Mouse (Mus musculus): ENCODE data around the gene Gramd4.
"Not testable (repeated sequence)": the region's sequence is repeated elsewhere in the genome, so short reads cannot be mapped to it uniquely, and the experiment has no call there.

Gramd4 gene

DNA sequence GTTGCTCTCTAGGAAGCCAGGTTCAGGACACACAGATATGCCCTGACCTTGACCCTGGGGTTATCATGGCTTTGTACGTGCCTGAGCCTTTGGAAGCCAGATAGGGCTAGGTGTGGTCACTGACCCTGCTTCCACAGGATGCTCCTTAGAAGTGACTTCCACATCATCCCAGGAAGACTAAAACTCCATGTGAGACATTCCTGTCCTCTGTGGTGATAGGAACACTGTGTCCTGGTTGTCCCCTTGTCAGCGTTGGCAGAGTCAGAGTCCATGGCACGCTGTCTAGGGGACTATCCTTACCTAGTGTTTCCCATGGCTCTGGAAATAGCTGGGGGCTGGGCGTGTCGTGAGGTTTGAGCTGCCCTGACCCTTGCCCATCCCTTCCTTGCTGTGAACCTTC is 58.9 kb downstream of the Gramd4 start:
- no peak for DNase-seq (ENCODE audit: low spot score)

DNA sequence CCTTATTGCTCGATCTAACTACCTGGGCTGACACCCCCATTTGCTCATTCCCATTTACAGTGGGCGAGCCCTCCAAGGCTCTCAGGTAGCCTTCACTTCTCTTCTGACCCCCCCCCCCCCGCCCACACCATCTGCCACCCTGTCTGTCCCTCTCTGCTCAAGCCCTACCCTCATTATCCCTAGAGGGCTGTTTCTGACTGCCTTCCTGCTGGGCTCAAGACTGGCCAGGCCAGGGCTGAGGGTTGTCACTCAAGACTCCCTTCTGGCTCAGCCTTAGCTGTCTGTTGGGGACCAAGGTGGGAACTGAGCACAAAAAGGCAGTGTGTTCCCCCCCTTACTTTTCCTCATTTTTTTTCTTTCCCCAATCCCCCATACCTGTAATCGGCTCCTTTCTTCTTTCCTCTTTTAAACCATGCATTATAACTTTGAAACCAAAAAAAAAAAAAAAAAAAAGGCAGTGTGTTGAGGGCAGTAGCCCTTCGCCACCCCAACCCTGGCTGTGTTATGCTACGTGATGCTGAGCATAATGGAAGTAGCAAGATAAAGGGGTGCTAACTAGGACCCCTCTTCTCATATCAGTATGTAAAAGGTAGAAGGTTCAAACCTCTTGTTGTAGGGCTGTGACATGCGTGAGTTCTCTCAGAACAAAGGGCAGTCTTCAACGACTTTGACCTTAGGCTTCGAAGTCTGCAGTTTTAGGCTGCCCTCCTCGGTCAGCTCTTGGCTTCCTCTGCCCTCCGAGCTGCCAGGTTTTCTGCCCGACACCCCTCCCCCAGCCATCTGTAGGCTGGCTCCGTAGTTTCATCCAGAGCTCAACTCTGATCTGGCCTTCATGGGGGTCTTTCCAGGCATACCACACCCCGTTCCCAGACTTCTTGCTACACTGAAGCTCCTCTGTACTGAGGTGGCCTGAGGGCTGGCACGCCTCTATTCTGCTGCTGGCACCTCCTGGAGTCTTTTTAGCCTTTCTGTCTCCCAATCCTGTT is 59.9 kb downstream of the Gramd4 start:
- no peak for DNase-seq (ENCODE audit: low spot score)

GRCm38 (mm10) chr15:86119186-86119585 is 61.7 kb downstream of the Gramd4 start:
- no peak for DNase-seq (ENCODE audit: low spot score)

- DNase-seq (ENCODE audit: low spot score): no peak
Measured at GRCm38 (mm10) chr15:86122261-86122949, 64.9 kb downstream of the Gramd4 start.

DNA sequence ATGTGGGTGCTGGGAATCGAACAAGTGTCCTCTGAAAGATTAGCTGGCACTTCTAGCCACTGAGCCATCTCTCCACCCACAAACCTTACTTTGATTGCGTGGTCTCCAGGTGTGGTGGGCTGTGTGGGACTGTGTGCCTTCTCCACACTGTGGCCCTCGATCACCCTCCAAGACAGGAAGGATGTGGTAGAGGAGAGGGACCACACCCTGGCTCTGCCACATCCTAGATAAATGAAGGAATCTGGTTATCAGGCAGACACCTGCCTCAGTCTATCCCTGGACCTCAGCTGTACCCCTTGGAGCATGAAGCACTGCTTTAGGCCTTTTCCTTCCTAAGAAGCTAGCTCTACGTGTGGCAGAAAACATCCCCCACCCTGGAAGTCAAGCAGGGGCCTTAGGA is 65.9 kb downstream of the Gramd4 start:
- DNase-seq (ENCODE audit: low spot score): no peak

DNA sequence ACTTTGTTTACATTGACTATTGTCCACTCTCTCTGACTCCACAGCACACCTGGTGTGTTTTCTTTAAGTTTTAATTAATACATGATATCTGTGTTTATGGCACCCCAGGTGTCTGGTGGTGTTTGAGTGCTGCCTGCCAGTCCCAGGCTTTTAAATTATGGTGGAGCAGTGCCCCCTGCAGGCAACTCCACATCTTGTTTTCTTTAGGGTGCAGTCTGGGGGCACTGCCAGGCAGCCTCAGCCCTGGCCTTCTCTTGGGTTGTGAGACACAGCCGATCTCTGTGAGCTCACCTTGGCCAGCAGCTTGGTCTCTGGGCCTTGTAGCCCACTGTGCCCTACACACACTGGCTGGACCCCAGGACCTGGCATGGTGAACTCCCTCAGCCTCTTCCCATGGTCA is 66.9 kb downstream of the Gramd4 start:
- DNase-seq (ENCODE audit: low spot score): peak; percentile 47

DNA sequence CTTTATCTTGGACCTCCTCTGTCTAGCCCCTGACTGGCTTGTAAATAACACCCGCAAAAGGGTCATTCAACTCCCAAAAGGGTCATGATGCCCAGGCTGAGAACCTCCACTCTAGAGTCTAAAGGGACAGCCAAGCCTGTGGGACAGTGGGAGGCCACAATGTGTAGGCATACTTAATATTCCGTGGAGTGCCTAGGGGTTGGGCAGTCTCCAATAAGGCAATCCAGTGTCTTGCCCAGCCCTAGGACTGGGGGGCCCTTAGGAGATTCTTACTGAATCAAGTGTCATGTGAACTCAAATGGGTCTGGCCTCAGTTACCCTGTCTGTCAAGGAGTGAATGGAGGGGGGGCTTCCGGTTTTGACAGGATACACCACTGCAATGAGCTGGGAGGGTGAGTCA is 71.5 kb downstream of the Gramd4 start:
- DNase-seq (ENCODE audit: low spot score): no peak

DNA sequence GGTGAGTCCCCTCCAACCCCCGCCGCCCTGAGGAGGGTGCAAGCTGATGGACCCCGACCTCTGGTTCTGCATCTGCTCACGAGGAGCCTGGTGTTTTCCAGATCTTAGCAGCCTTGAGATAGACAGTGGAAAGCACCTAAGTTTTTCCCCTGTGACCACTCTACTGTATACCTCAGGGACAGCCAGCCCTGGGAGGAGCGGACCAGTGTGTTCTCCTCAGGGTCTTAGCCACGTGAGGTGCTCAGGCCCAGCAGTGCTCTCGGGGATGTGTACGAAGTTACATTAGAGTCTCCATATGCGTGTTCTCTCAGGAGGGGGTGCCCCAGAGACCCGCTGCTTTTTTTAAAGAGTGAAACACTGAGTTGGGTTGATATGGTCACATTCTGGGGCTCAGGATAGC is 73.2 kb downstream of the Gramd4 start:
- no peak for DNase-seq (ENCODE audit: low spot score)

DNA sequence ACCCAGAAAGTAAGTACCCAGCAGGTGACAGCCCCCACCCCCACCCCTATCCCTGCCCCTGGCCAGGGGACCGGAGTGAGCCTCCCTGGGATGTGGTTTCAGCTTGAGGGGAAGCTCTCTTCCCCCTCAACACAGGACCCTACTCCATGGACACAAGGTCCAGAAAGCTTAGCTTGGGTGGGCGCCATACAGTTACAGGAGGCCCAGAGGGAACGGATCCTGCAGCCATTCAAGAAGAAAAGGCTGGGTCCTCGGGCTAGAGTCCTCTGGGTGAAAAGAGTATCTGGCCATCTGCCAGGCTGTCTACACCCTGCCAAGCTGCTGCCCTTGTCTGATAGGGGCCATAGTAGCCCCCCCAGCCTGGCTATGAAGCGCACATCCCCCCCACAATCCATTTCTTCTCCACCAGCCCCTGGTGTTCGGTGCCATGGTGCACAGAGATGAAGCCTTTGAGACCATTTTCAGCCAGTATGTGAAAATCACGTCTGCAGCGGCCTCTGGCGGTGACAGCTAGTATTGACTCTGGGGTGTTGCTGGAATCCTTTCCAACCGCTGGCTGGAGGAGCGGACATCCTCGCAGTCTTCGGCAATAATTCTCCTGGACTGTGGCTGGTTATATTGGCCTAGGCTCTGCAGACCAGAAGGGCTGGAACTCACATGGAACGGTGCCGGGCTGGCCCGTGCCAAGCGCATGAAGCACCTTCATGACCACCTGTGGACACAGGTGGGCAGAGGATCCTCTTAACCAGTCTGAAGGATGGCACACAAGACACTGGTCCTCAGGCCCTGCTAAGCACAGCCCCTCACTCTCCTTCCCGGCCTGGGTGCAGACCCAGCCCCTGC is 77.7 kb downstream of the Gramd4 start:
- peak; percentile 86 for DNase-seq (ENCODE audit: low spot score)

DNA sequence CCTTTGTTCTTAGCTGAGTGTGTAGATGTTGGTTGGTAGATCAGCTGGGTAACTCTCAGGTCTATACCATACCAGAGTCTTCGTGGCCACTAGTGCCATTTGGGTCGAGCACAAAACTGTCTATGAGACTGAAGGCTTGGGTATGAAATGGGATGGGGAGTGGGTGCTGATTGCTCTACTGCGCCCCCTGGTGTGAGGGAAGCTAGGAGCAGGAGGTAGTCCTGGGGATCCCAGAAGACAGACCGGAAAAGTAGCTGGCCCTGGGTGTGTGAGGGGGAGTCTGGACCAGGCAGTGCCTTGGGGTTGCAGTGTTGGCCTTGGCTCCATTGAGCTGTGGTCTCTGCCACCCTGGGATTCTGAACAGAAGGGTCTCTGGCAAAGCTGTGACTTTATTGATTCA is 80.1 kb downstream of the Gramd4 start:
- DNase-seq (ENCODE audit: low spot score): no peak

DNA sequence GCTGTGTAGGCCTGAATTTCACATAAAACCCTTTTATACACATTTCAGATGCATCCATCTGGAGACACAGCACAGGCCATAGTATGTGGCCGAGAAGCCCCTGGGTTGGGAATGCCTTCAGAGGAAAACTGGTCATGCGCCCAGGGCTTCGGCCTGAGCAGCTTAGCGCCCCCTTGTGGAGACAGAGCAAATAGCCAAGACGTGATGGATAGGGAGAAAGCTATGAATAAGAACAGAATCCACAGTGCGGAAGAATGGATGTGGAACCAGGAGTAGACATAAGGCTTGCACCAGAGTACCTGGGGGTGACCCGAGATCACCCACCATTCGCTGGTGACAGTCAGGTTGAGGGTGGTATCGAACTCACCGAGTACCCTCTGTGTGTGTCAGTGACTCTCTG is 82.8 kb downstream of the Gramd4 start:
- no peak for DNase-seq (ENCODE audit: low spot score)

DNA sequence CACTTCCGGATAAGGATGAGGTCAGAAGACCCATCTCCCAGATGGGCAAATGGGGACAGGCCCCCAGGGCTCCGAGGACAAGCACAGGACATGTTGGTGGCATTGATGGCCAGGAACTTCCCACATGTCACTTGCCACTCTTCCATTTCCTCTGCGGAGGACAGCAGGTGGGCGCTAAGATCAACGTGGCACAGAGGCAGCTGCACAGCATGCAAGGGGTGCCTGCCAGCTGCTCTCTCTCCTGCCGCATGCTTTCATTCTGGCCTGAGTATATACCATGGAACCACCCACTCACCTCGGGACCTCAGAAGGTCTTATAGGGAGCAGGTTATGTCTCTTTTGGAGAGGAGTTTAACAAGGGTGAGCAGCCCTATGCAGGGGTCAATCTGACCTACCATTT is 87.1 kb downstream of the Gramd4 start:
- DNase-seq (ENCODE audit: low spot score): no peak

DNA sequence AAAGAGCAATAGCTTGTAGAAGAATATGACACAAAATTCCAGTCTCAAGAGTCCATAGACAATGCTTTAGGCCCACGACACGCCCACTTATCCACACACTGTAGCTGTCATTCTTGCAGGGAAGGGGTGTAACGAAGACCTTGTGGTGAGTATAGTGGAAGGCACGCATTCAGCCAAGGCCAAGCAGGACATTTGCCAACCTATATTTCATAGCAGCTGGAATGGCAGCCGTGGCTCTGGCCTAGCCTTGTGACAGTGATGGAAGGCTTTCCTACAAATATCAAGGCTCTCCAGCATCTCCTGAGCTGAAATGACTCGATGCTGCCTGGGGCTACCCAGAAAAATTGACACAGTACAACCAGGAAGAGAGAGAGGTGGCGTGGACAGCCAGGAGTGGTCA is 87.6 kb downstream of the Gramd4 start:
- DNase-seq (ENCODE audit: low spot score): no peak

DNA sequence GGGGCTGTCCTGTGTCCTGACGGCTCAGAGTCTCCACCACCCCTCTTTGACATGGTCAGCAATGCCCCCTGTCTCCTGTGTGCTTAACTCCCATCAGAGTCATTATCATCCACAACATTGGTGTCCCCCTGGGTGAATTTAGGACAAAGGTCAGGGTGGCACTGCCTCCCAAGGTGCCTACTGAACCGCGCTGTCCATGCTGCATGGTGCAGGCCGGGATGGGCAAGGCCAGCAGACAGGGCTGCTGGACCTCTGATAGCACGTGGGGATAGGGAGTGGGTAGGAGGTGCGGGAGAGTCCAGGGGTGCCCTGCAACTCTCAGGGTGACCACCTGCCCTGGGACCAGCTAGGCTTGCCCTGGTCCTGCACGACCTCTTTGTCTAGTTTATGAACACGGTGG is 89.4 kb downstream of the Gramd4 start:
- no peak for DNase-seq (ENCODE audit: low spot score)

- no peak for DNase-seq (ENCODE audit: low spot score)
Measured at GRCm38 (mm10) chr15:86150593-86150992, 93.1 kb downstream of the Gramd4 start.

GRCm38 (mm10) chr15:86153481-86153960 is 96.0 kb downstream of the Gramd4 start:
- DNase-seq (ENCODE audit: low spot score): no peak

DNA sequence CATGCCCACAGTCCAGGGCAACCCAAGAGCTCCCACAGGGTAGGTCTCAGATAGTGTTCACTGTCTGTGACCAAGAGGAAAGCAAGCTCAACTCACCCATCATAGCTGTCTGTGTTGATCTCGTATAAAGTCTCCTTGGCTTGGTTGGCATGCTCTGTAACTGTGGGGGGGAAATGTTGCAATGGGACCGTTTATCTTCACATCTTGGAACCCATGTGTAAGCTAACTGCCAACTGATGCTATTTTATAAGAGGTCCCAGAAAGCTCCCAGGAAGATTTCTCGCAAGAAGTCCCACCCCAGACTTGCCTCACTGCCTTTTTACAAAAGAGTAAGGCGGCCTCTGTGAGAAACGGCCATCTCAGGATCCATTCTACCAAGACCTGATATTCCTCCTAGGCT is 99.0 kb downstream of the Gramd4 start:
- DNase-seq (ENCODE audit: low spot score): no peak

DNA sequence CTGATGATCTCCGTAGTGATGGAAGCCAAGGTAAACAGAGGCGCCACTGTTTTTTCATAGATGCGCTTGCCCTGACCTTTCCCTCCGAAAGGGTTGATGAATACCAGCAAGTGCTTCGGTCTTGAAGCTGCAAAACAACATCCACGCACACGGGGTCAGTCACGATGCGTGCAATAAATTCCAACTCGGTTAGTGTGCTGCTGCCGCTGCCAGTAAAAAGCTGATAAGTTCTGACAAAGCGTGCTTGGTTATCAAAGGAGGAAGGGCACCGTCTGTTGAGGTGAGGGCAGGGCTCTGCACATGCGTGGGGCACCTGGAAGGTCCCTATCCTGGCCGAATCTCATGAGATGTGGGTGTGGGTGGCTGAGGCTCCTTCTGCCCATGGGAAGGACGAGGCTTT is 101.6 kb downstream of the Gramd4 start:
- no peak for DNase-seq (ENCODE audit: low spot score)

GRCm38 (mm10) chr15:86159719-86160118 is 102.2 kb downstream of the Gramd4 start:
- DNase-seq (ENCODE audit: low spot score): no peak

DNA sequence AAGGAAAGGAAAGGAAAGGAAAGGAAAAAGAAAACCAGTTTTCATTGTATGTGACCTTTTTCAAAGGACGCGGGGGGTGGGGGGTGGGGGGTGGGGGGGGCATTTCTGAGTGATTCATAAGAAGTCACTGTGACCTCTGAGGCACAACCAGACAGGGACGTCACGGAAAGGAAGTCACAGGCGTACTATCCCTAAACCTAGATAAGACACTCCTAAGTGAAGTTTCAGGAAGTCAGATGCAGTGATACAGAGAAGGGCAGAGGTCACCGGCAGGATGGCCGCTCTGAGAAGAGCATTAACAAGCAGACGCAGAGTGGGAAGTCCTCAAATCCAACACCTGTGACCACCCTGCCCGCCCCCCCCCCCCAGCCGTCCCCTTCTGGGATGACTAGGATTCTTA is 103.4 kb downstream of the Gramd4 start:
- DNase-seq (ENCODE audit: low spot score): no peak

DNA sequence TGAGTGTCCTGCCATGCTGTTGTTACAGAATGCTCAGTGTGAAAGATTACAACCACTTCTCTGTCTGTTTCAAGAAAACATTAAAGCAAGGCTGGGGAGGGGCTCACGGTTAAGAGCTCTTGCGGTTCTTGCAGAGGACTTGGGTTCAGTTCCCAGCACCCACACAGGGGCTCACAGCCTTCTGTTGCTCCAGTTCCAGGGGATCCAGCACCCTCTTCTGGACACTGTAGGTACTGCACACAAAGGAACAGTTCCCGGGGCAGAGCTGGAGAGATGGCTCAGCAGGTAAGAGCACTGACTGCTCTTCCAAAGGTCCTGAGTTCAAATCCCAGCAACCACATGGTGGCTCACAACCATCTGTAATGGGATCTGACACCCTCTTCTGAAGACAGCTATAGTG is 104.3 kb downstream of the Gramd4 start:
- DNase-seq (ENCODE audit: low spot score): not testable (repeated sequence)

- no peak for DNase-seq (ENCODE audit: low spot score)
Measured at GRCm38 (mm10) chr15:86164718-86165345, 107.3 kb downstream of the Gramd4 start.
